Mouse (Mus musculus): Measurements from ENCODE around the gene Krtap4-13.
"Not testable (repeated sequence)": the region's sequence is repeated elsewhere in the genome, so short reads cannot be mapped to it uniquely, and the experiment has no call there.

- TF ChIP-seq GATA1, TAL1 (IDR thresholded peaks at IDR 0.05; ENCODE audit: low read length): not testable (repeated sequence)
These were observed at the start of gene Krtap4-13 for GRCm38 (mm10) chr11:99809792-99810191.
